Mouse (Mus musculus) liver (tissue): ENCODE measurements at regions not wholly inside any gene's neighbourhood (a gene's known extent, or its start where the extent isn't known, plus 50 kb on each side); places are given as distances from the start of the nearest gene placed in this dataset.

Source experiments
- DNase-seq: peaks from one replicate; pipeline ENCODE4 v3.0.0-alpha.2; 2020; ENCODE audit warnings: mixed read lengths

- no peak for DNase-seq
Observed at GRCm38 (mm10) chr17:64382894-64383293, 51.2 kb upstream of the Pja2 start.

GRCm38 (mm10) chr17:64383600-64383999 lies 51.9 kb upstream of the Pja2 start:
- DNase-seq: peak; percentile 10

- no peak for DNase-seq
Observed at GRCm38 (mm10) chr17:64390349-64390748, 58.6 kb upstream of the Pja2 start.

- no peak for DNase-seq
Observed at GRCm38 (mm10) chr17:64397254-64397897, 65.7 kb upstream of the Pja2 start.

GRCm38 (mm10) chr17:64398114-64398692 lies 66.5 kb upstream of the Pja2 start:
- DNase-seq: no peak

GRCm38 (mm10) chr17:64398708-64399107 lies 67.0 kb upstream of the Pja2 start:
- no peak for DNase-seq

- no peak for DNase-seq
Observed at GRCm38 (mm10) chr17:64406742-64407254, 75.1 kb upstream of the Pja2 start.

GRCm38 (mm10) chr17:64407255-64408011 lies 75.7 kb upstream of the Pja2 start:
- DNase-seq: no peak

- DNase-seq: no peak
Observed at GRCm38 (mm10) chr17:64425811-64426210, 94.1 kb upstream of the Pja2 start.

GRCm38 (mm10) chr17:64426536-64426935 lies 94.8 kb upstream of the Pja2 start:
- DNase-seq: no peak

- DNase-seq: no peak
Observed at GRCm38 (mm10) chr17:64439571-64439970, 107.9 kb upstream of the Pja2 start.

GRCm38 (mm10) chr17:64454736-64455135 lies 123.0 kb upstream of the Pja2 start:
- no peak for DNase-seq

- peak; percentile 17 for DNase-seq
Observed at GRCm38 (mm10) chr17:64466273-64466672, 134.3 kb upstream of the Man2a1 start.

GRCm38 (mm10) chr17:64466746-64467145 lies 133.8 kb upstream of the Man2a1 start:
- no peak for DNase-seq

GRCm38 (mm10) chr17:64467297-64467696 lies 133.2 kb upstream of the Man2a1 start:
- DNase-seq: no peak

GRCm38 (mm10) chr17:64469754-64470400 lies 130.7 kb upstream of the Man2a1 start:
- DNase-seq: no peak

GRCm38 (mm10) chr17:64480607-64481038 lies 119.9 kb upstream of the Man2a1 start:
- DNase-seq: no peak

- DNase-seq: peak; percentile 10
Observed at GRCm38 (mm10) chr17:64484835-64485234, 115.7 kb upstream of the Man2a1 start.

- no peak for DNase-seq
Observed at GRCm38 (mm10) chr17:64489769-64490335, 110.7 kb upstream of the Man2a1 start.

- DNase-seq: no peak
Observed at GRCm38 (mm10) chr17:64490664-64491063, 109.9 kb upstream of the Man2a1 start.

GRCm38 (mm10) chr17:64491922-64492353 lies 108.6 kb upstream of the Man2a1 start:
- peak; percentile 10 for DNase-seq

GRCm38 (mm10) chr17:64492614-64493269 lies 107.8 kb upstream of the Man2a1 start:
- DNase-seq: peak; percentile 60
